Mouse (Mus musculus) left cerebral cortex, adult 9 months (tissue): ENCODE measurements around the gene Tnfrsf11a.
A peak's percentile ranks its signal among the peaks of the same experiment; 100 is the strongest.
"Not testable (repeated sequence)": the region's sequence is repeated elsewhere in the genome, so short reads cannot be mapped to it uniquely, and the experiment has no call there.

Experiments used
- DNase-seq, 2 experiments: peaks; one replicate each; pipeline ENCODE4 v3.0.0; 2022; ENCODE audit warnings: low spot score in 2 of 2

Gene Tnfrsf11a

DNA sequence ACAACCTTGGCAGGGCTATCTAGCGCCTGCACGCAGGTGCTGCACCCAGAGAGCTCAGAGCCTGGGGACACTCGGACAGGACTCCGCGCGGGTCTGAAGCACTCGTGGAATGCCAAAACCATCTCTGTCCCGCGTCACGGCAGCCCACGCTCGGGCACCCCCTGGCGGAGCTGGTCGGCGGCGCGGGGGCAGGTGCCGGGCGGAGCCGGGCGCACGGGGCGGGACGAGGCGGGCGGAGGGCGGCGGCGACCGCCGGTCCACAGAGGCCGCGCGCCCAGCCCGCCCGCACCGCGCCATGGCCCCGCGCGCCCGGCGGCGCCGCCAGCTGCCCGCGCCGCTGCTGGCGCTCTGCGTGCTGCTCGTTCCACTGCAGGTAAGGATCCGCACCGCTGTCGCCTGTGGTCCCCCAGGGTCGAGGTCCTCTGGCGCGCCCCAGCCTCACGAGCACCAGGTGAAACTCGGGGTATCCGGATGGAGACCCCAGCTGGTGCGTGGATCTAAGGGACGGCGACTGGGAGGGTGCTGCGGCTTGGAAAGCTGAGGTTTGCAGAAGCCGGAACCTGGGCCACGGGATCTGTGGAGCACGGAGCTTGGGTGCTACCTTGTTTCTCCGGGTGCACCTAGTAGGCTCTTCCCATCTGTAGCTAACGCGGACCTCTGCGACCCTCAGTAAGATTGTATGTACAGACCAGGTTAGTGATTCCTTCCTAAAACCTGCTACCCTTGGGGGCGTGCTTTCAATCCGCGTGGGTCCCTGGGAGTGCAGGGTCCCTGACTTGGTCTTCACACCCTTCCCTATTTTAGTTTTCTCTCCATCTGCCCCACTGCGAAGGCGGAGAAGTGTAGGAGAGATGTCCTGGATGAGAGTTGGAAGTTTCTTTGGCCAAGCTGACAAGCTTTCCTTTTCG is at the start of gene Tnfrsf11a:
TSS of gene Tnfrsf11a (plus strand) at position 262 of the 908 bp plus-strand sequence.
- peak in 1 of 2 experiments; percentile 36 for DNase-seq

GRCm38 (mm10) chr1:105735318-105735717 is 45.2 kb upstream of the Tnfrsf11a start:
- no peak for DNase-seq

GRCm38 (mm10) chr1:105738334-105738733 is 42.2 kb upstream of the Tnfrsf11a start:
- no peak for DNase-seq

DNA sequence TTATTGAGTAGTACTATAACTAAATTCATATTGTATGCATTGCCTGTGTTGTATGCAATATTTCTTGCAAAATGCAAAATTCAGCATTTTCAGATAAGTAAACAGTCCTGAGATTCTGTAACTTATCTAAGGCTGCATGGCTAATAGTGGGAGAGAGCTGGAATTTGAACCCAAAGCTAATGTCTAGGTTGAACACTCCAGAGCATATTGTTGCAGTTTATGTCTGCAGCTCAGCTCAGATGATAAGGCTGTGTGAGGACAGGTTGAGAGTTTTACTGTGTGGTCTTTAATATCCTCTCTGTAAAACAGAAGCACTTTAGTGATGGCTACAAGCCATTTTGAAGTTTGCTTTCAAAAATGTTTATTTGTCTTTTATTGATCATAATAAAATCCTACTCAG is 41.0 kb upstream of the Tnfrsf11a start:
- DNase-seq = no peak

DNA sequence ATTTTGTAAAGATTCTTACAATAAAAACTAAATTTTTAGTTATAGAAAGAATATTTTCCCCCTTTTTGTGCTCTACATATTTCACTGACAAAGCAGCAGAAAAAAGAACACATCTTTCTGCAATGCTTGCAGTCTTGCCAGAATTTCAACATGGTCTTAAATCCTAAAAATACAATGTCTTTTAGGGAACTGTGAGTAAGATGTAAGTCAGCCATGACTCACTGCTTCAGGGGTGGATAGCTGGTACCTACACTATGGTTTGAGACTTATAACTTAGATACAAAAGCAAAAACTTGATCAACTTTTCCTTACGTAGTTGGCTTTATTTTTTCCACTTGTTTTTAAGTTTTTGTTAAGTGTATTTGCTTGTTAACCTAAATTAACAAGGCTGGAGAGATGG is 38.0 kb upstream of the Tnfrsf11a start:
- peak; percentile 21 to 36 for DNase-seq

DNA sequence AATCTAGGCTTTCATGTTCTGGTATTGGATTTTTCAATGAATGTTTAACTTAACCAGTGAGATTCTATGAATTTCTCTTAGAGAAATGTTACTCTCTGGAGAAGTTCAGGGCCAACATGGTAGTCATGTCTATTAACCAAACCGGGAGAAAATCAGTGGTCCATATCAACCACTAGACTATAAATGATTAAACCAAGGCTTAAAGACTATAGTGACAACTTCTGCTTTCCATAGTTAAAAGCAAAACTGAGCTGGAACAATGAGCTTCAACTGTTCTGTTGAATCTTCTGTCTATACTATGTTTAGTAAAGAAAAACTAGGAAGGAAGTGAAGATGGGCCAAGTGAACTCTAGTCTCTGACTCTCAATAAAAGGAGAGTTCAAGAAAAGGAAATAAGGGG is 34.1 kb upstream of the Tnfrsf11a start:
- DNase-seq = no peak

GRCm38 (mm10) chr1:105746858-105747596 is 33.5 kb upstream of the Tnfrsf11a start:
- no peak for DNase-seq

DNA sequence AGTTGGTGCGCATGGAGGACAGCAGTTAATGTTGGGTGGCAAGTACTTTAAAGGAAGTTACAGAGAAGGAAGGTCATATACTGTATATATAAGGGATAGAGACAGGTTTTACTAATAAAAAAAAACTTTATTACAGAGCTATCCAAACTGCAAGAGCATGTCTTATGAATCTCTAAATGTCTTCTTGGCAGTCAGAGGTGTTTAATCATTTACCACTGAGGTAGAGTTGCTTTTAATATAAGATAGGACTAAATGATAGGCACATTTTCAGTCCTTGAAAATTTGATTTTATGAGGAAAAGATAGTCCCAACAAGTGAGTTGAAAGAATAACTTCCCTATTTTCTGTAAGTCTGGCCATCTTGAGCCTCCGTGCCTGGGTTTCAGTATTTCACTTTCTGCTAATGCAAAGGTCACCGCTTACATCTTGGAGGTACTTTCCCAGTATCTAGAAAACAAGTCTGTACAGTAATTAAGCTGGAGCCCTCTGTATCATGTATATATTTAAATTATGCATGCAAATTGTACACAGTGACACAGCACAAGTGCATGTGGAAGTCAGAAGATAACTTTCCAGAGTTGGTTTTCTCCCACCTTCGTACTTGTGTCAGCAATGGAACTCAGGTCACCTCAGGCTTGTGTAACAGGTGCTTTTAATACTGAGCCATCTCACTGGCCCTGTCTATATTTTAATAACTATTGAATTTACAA is 32.3 kb upstream of the Tnfrsf11a start:
- DNase-seq = no peak

- no peak for DNase-seq
Measured at GRCm38 (mm10) chr1:105752196-105752595, 28.3 kb upstream of the Tnfrsf11a start.

GRCm38 (mm10) chr1:105752944-105753343 is 27.6 kb upstream of the Tnfrsf11a start:
- no peak for DNase-seq

DNA sequence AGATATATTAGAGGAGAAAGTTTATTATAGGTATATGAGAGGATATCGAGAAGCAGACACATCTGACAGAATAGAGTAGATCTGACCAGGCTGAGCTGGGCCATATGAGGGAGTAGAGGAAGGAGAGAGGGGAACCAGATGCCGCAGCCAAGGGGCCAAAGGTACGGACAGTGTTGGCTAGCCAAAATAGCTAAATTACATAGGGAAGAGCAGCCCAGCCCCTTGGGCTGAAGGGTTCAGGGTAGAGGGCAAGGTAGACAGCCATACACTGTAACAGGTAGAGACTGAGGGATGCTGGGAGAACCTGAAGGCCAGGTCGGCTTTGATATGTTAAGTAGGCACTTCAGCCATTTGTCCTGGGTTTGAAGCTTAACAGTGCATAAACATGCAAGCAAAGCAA is 21.7 kb upstream of the Tnfrsf11a start:
- DNase-seq = no peak

DNA sequence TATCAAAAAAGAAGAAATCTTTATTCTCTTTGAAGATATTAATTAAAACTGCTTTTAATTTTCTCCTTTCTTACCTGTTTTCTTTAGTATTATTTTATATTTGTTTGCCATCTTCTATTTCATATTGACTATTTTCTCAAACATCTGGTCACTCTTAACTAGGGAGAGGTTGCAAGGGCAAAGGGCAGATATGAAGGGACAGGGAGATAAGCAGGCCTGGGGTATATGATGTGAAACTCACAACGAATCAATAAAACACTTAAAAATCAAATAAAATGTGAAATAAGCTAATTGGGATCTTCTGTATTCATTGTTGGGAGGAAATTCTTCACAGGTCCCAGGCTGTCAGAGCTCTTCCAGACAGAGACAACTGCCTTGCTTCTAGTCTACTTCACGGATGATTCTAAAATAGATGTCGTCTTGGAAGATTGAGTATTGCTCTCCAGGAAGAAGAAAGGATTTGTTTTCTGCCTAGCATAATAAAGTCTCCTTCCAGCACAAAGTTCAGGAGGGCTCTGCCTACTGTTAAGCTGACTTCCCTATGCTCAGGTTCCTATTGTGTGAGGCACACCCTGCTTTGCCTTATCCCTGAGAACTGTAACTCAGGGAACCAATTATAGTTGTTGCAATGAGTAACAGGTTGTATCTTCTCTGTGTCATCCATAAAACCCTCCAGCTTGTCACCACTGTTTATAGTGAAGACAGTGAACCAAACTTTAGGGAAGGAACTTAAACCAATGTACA is 20.9 kb upstream of the Tnfrsf11a start:
- no peak for DNase-seq

GRCm38 (mm10) chr1:105765586-105765985 is 14.9 kb upstream of the Tnfrsf11a start:
- DNase-seq = no peak

GRCm38 (mm10) chr1:105766099-105766498 is 14.4 kb upstream of the Tnfrsf11a start:
- not testable (repeated sequence) for DNase-seq

DNA sequence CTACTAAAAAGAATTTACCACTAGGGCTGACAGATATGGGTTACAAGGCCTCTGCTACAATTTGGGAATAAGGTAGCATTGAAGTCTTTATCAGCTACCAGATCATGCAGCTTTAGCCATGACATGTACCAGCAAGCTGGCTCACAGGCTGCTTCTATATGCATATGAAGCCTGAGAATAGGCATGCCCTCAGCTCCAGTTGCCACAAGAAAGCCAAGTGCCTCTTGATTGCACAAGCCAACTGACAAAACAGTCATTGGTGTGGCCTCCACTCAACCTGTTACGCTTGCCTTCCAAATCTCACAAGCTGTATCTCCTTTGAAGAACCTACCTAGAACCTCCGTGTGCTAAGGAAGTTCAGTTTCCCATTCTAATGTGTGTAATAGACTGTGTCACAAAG is 12.1 kb upstream of the Tnfrsf11a start:
- DNase-seq = no peak

DNA sequence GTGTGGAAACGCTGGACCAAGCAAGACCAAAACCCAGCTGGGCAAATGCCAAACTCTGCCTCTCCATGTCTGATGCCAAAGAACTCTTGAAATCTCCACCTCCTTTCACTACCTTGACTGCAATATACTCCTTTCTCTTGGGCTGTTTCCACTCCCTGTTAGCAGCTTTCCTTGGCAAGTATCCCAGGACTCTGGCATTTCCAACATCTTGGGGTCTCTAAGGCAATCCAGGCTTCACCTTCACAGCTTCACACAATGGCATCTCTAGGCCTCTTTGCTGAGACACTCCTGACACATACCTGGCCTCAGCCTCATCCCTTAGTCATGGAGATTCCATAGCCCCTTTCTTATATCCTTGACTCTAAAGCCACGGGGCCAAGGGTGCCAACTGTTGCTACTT is 9.8 kb upstream of the Tnfrsf11a start:
- DNase-seq = no peak

GRCm38 (mm10) chr1:105776426-105776825 is 4.1 kb upstream of the Tnfrsf11a start:
- no peak for DNase-seq

- DNase-seq = no peak
Measured at GRCm38 (mm10) chr1:105780079-105780456, 450 bp upstream of the Tnfrsf11a start.

DNA sequence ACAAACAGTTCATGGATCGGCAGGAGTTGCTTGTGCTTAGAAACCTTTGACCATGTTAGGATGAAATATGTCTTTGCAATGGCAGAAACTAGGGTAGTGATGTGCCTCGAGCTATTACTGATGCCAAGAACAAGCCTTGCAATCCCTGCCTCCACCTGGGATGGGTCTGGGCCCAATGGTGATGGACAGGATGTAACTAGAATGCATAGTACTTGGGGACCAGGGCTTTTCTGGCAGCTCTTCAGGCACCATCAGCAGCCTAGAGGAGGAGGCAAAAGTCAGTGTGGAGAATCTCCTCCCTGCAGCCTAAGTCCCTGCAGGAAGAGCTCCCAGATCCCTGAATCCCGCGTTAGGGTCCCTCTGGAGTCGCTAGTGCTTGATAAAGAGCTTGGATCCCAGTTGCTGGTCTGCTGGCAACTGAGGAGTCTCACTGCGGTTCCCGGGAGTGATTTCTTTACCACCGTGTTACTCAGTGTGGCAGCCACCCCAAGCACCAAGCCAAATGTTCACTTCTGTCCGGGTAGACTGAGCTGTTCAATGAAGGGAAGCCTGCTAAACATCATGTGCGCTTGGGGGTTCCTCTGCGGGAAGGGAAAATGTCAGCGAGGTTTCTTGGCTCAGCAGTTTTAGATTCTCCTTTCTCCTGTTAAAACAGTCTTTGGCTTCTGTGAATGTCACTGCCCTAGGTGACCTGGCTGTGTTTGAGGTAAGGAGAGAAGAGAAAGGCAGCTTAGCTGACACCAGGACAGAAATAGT is 1.1 kb downstream of the Tnfrsf11a start:
- DNase-seq = no peak

DNA sequence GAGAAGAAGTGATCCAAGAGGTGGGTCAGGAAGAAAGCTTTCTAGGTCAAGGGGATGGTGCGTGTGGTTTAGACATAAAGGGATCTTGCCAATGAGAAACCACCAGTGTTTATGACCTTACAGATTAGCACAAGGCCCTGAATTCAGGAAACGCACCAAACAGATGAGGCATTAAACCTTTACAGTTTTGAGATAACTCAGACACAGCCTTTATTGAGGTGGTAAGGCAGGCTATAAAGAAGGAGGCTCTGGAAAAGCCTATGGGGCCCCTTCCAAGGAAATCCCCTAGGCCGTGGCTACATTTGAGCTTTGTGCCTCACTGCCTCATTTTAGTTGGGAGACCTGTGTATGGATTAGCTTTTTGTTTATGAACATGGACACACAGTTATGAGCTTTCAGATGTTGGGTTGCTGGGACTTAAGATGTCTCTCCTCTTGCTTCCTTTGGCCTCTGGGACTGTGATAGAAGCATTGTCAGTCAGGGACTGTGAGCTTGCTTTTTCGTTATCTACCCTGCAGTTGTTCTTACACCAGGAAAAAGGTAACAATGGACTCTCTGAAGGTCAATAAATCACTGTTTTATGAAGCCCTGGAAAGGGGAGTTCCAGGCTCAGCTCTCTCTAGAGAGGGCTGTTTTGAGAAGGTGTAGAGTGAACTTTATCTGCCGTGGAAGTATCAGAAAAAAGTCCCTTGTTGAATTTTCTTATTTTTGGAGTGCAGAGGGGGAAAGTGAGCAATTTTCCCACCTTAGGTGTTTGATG is 3.9 kb downstream of the Tnfrsf11a start:
- DNase-seq = no peak
